Mouse (Mus musculus): ENCODE measurements around the gene Cdk5rap1. TPM values are rescaled to one million over a fixed set of nuclear protein-coding genes. Genes with fewer than 3 reads are reported as not detected.
"Not testable (repeated sequence)": the region's sequence is repeated elsewhere in the genome, so short reads cannot be mapped to it uniquely, and the experiment has no call there.

The Cdk5rap1 gene
- polyA plus RNA-seq, 1 experiment from 2014 or later = 16.6 TPM

GRCm38 (mm10) chr2:154294746-154295145 is 78.1 kb downstream of the Cdk5rap1 start:
- not testable (repeated sequence) for H3K4me1 ChIP-seq; H3K27ac ChIP-seq; H3K9ac ChIP-seq; H3K27me3 ChIP-seq (replicated peaks); H3K4me3 ChIP-seq; H3K9me3 ChIP-seq (replicated peaks); ATAC-seq; H3K36me3 ChIP-seq
- H3K4me2 ChIP-seq = peak overlapping the region; percentile 33; the same call in 1 of the 2 replicates
- WGBS (ENCODE audit: insufficient replicate concordance) = under 1% methylated on average over 10 of the region's 10 CpGs

GRCm38 (mm10) chr2:154292833-154293232 is 80.0 kb downstream of the Cdk5rap1 start:
- no peak overlapping the region for H3K4me3 ChIP-seq
- H3K27me3 ChIP-seq (replicated peaks) = no peaks in the 10 kb centered on the region
- no peak overlapping the region for H3K9ac ChIP-seq
- no peaks in the 10 kb centered on the region for H3K9me3 ChIP-seq (replicated peaks)
- no peaks in the 10 kb centered on the region for H3K36me3 ChIP-seq
- H3K4me1 ChIP-seq = no peaks in the 10 kb centered on the region
- ATAC-seq = no peak
- H3K27ac ChIP-seq = no peak overlapping the region
- 60% methylated on average over 1 of the region's 1 CpGs for WGBS (ENCODE audit: insufficient replicate concordance)
- H3K4me2 ChIP-seq = no peak overlapping the region

- H3K9ac ChIP-seq; H3K4me1 ChIP-seq; H3K27me3 ChIP-seq (replicated peaks); ATAC-seq; H3K36me3 ChIP-seq; H3K27ac ChIP-seq; H3K9me3 ChIP-seq (replicated peaks); H3K4me3 ChIP-seq; H3K4me2 ChIP-seq: not testable (repeated sequence)
- 67% methylated on average over 3 of the region's 3 CpGs for WGBS (ENCODE audit: insufficient replicate concordance)
Observed at GRCm38 (mm10) chr2:154291866-154292265, 80.9 kb downstream of the Cdk5rap1 start.

Other genes starting within 250 kb of the Cdk5rap1 start
- gene Bpifa3, start 242.7 kb downstream of the Cdk5rap1 start, polyA plus RNA-seq (2016; fragmentation: Nextera tagmentation; extraction: Ambion mirVana) = not detected in 2 replicates
- 0.11 and 0.16 TPM in 2 replicates for gene Bpifa1, start 230.1 kb downstream of the Cdk5rap1 start, polyA plus RNA-seq (2016; fragmentation: Nextera tagmentation; extraction: Ambion mirVana)
- 0.24 TPM in 1 of 2 replicates, not detected in the other for gene Bpifa5, start 210.4 kb downstream of the Cdk5rap1 start, polyA plus RNA-seq (2016; fragmentation: Nextera tagmentation; extraction: Ambion mirVana)
- 0.13 and 0.23 TPM in 2 replicates for gene Bpifb1, start 182.2 kb downstream of the Cdk5rap1 start, polyA plus RNA-seq (2016; fragmentation: Nextera tagmentation; extraction: Ambion mirVana)
- not detected in 2 replicates for gene Bpifb5, start 149.3 kb downstream of the Cdk5rap1 start, polyA plus RNA-seq (2016; fragmentation: Nextera tagmentation; extraction: Ambion mirVana)
- not detected in 2 replicates for gene Bpifb9a, start 115.2 kb downstream of the Cdk5rap1 start, polyA plus RNA-seq (2016; fragmentation: Nextera tagmentation; extraction: Ambion mirVana)
- gene Bpifb9b, start 65.8 kb downstream of the Cdk5rap1 start, polyA plus RNA-seq (2016; fragmentation: Nextera tagmentation; extraction: Ambion mirVana) = not detected in 2 replicates
- 1.5 and 1.6 TPM in 2 replicates for gene Snta1, start 35.1 kb upstream of the Cdk5rap1 start, polyA plus RNA-seq (2016; fragmentation: Nextera tagmentation; extraction: Ambion mirVana)
- 13.8 and 15.1 TPM in 2 replicates for gene Cbfa2t2, start 63.5 kb upstream of the Cdk5rap1 start, polyA plus RNA-seq (2016; fragmentation: Nextera tagmentation; extraction: Ambion mirVana)
- 1.5 and 1.6 TPM in 2 replicates for gene 1700003F12Rik, start 174.1 kb upstream of the Cdk5rap1 start, polyA plus RNA-seq (2016; fragmentation: Nextera tagmentation; extraction: Ambion mirVana)
- 0.29 TPM in 1 of 2 replicates, not detected in the other for gene Actl10, start 178.8 kb upstream of the Cdk5rap1 start, polyA plus RNA-seq (2016; fragmentation: Nextera tagmentation; extraction: Ambion mirVana)
- 1.0 and 1.3 TPM in 2 replicates for gene Necab3, start 185.9 kb upstream of the Cdk5rap1 start, polyA plus RNA-seq (2016; fragmentation: Nextera tagmentation; extraction: Ambion mirVana)
- gene E2f1, start 196.9 kb upstream of the Cdk5rap1 start, polyA plus RNA-seq (2016; fragmentation: Nextera tagmentation; extraction: Ambion mirVana) = 27.0 and 27.4 TPM in 2 replicates
- 24.5 and 26.1 TPM in 2 replicates for gene Pxmp4, start 230.7 kb upstream of the Cdk5rap1 start, polyA plus RNA-seq (2016; fragmentation: Nextera tagmentation; extraction: Ambion mirVana)
- 2.2 TPM in 2 replicates for gene Zfp341, start 240.3 kb upstream of the Cdk5rap1 start, polyA plus RNA-seq (2016; fragmentation: Nextera tagmentation; extraction: Ambion mirVana)
- gene 4930519P11Rik, start 240.4 kb upstream of the Cdk5rap1 start, polyA plus RNA-seq (2016; fragmentation: Nextera tagmentation; extraction: Ambion mirVana) = 0.45 TPM in 1 of 2 replicates, not detected in the other

Measured in liver, embryonic 12.5 days (tissue).